Mouse (Mus musculus) ES-Bruce4 (cell line): Measurements from ENCODE around the gene Cd300e.

Experiments
- CTCF ChIP-seq: IDR thresholded peaks from one replicate; pipeline ENCODE4 v1.8.1; 2011; ENCODE audit warnings: low read depth, low read length
- EP300 ChIP-seq: IDR thresholded peaks from 2 replicates; pipeline ENCODE4 v1.6.1; 2011; ENCODE audit warnings: low read depth, low read length; ENCODE audit not compliant: insufficient read depth
- POLR2A ChIP-seq: IDR thresholded peaks from one replicate; pipeline ENCODE4 v1.8.1; 2011; ENCODE audit warnings: low read length; ENCODE audit not compliant: insufficient read depth

DNA sequence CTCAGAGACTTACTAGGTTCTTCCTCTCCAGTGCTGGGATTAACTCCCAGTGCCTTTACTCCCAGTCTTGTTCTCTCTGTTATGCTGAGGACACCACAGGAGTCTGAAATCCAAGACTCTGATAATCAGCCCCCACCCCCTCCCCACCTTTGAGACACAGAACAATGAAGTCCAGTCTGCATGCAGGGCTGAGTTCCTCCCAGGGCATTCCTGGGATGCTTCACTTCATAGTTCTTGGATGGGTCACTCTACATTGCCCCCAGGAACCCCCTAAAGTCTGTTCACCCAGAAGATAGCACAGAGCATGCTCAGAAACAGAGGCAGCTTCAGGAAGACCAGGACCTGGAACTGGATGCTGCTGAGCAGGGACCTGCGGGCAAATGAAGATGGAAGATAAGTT is 9.0 kb downstream of the Cd300e start:
- TF ChIP-seq CTCF = no peak
- no peak for TF ChIP-seq POLR2A
- TF ChIP-seq EP300 = peak; percentile 64; the same call in 1 of the 2 replicates
